9 mouse cellular contexts compared by ENCODE assay signal in the genomic region with DNA sequence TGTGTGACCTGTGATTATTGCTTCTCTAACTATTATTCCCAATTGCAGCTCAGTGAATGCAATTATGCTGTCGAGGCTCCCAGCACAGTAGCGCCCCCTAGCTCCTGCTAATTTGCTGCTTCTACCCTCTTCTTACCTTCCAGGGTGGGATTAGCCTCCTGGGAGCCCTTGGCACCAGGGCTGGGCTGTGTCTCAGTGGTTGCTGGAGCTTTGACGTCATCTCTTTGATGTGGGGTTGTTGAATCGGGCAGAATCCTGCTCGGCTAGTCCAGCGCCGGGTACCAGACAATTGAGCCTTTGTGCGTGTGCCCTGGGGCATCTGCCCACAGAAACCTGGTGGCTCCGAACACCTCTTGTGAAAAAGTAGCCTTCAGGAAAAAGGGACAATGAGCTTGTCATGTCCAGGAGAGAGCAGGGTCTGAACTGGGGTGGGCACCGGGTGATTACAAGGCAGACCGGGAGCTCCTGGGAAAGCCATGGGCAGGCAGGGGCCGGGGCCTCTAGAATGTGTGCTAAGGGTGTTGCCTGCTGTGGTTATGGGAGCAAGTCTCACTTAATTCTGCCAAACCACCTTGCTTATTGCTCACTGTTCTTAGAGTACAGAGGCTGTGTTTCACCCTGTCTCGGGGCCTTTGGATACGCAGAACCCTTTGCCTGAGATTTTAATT. TPM values are rescaled to one million over a fixed set of nuclear protein-coding genes. Genes with fewer than 3 reads are reported as not detected.
DNase-seq lines count a peak whose midpoint lies in the region; ATAC-seq lines count a peak whose summit lies in the region.
"Had no signal": no experiment of that assay in that cellular context is flagged by ENCODE, and none has a peak within 500 bp of the region (broad histone marks: within the 10 kb centered on the region; RNA-seq: fewer than 3 reads in every experiment).

No protein-coding gene starts in this region.

- 25% methylated on average over 14 of the region's 14 CpGs for WGBS in hindbrain, embryonic 13.5 days
- WGBS in neural tube, embryonic 13.5 days: 22% methylated on average over 14 of the region's 14 CpGs

- no peak overlapping the region for H3K9ac ChIP-seq in hindbrain, embryonic 13.5 days
- peak overlapping the region; percentile 49 for H3K9ac ChIP-seq in neural tube, embryonic 13.5 days
- H3K9ac ChIP-seq: heart, embryonic 15.5 days had no signal

- H3K4me3 ChIP-seq in hindbrain, embryonic 13.5 days: no peak overlapping the region
- no peak overlapping the region for H3K4me3 ChIP-seq in neural tube, embryonic 13.5 days
- H3K4me3 ChIP-seq: heart, embryonic 15.5 days had no signal

- H3K27me3 ChIP-seq in hindbrain, embryonic 13.5 days: peaks cover 3% of the 10 kb centered on the region; the same call in 1 of the 2 replicates
- H3K27me3 ChIP-seq in neural tube, embryonic 13.5 days: no peaks in the 10 kb centered on the region

- no peaks in the 10 kb centered on the region for H3K9me3 ChIP-seq in hindbrain, embryonic 13.5 days
- 0 out of 2 replicates have a peak, but pooled peaks cover 6% of the 10 kb centered on the region for H3K9me3 ChIP-seq in neural tube, embryonic 13.5 days
- H3K9me3 ChIP-seq: heart, embryonic 15.5 days had no signal

- peak; percentile 19 for DNase-seq in CD4-positive, CD25-positive, alpha-beta regulatory T cell, adult 2 months (ENCODE audit: low read depth, low spot score)
- DNase-seq in right cerebral cortex, postnatal 14 days: peak; percentile 30
- no peak for DNase-seq in right cerebral cortex, adult 18-20 months
- no peak for DNase-seq in testis, postnatal 10 days (ENCODE audit: low spot score)
- DNase-seq in adipocyte (ENCODE audit: low spot score): no peak

- peak overlapping the region; percentile 25 for H3K4me2 ChIP-seq in hindbrain, embryonic 13.5 days
- H3K4me2 ChIP-seq in neural tube, embryonic 13.5 days: peak overlapping the region; percentile 20; the same call in 1 of the 2 replicates
- H3K4me2 ChIP-seq: heart, embryonic 15.5 days had no signal

- 0 out of 2 replicates have a peak, but pooled peaks cover 4% of the 10 kb centered on the region for H3K4me1 ChIP-seq in hindbrain, embryonic 13.5 days (replicated peaks)
- H3K4me1 ChIP-seq in neural tube, embryonic 13.5 days (replicated peaks): peaks cover 8% of the 10 kb centered on the region
- H3K4me1 ChIP-seq: heart, embryonic 15.5 days had no signal

- no peak overlapping the region for H3K27ac ChIP-seq in hindbrain, embryonic 13.5 days
- H3K27ac ChIP-seq in neural tube, embryonic 13.5 days (replicated peaks): no peak overlapping the region
- H3K27ac ChIP-seq: heart, embryonic 15.5 days had no signal

- ATAC-seq in CD4-positive, CD25-positive, alpha-beta regulatory T cell, adult 4 months: no peak
- no peak for ATAC-seq in hindbrain, embryonic 13.5 days (ENCODE audit: low FRiP score)
- ATAC-seq in neural tube, embryonic 13.5 days (ENCODE audit: low read depth): 0 out of 2 replicates have a peak, but pooled peaks have one; percentile 23

- H3K36me3 ChIP-seq in hindbrain, embryonic 13.5 days: no peaks in the 10 kb centered on the region
- H3K36me3 ChIP-seq in neural tube, embryonic 13.5 days: no peaks in the 10 kb centered on the region
- H3K36me3 ChIP-seq: heart, embryonic 15.5 days had no signal

RNA-seq across cellular contexts. Expression of gene Syf2, which starts 44.7 kb away (rescaled TPM):
- polyA plus RNA-seq in CD4-positive, CD25-positive, alpha-beta regulatory T cell, adult 4 months (2017; shearing (Covaris generic)): 100 to 1,000 TPM; 215 to 219 TPM
- 65.5 and 70.4 TPM in 2 replicates for polyA plus RNA-seq in hindbrain, embryonic 13.5 days (2015; fragmentation: Nextera tagmentation; extraction: Ambion mirVana)
- polyA plus RNA-seq in neural tube, embryonic 13.5 days (2015; fragmentation: Nextera tagmentation; extraction: Ambion mirVana): 76.8 and 82.1 TPM in 2 replicates

RNA-seq across cellular contexts. Expression of gene Rsrp1, which starts 52.0 kb away (rescaled TPM):
- polyA plus RNA-seq in CD4-positive, CD25-positive, alpha-beta regulatory T cell, adult 4 months (2017; shearing (Covaris generic)): 100 to 1,000 TPM; 223 to 361 TPM
- 538 and 556 TPM in 2 replicates for polyA plus RNA-seq in hindbrain, embryonic 13.5 days (2015; fragmentation: Nextera tagmentation; extraction: Ambion mirVana)
- 485 and 516 TPM in 2 replicates for polyA plus RNA-seq in neural tube, embryonic 13.5 days (2015; fragmentation: Nextera tagmentation; extraction: Ambion mirVana)

Comparison
In these comparisons a context has a peak if more than half of its experiments do, and no peak if none do; other contexts are left out.
1. DNase-seq: peak in CD4-positive, CD25-positive, alpha-beta regulatory T cell, adult 2 months (single experiment) and right cerebral cortex, postnatal 14 days (single experiment); none in right cerebral cortex, adult 18-20 months (single experiment), testis, postnatal 10 days (single experiment) and adipocyte (single experiment).